Mouse (Mus musculus) neural tube, embryonic 13.5 days (tissue): ENCODE results near the gene Ddah2. TPM values are rescaled to one million over a fixed set of nuclear protein-coding genes. Genes with fewer than 3 reads are reported as not detected.
A peak's percentile ranks its signal among the peaks of the same experiment; 100 is the strongest.

ENCODE experiments used
- ATAC-seq: fragments of 200-750 bp; cut with Nextera tagmentation; 2 replicates; pipeline ENCODE4 v1.8.0; 2017; ENCODE audit warnings: low read depth, mild to moderate bottlenecking, moderate TSS enrichment, moderate library complexity
- H3K27ac ChIP-seq: fragments of 300-500 bp; sonication (generic); replicated peaks from 2 replicates; pipeline ENCODE4 v1.5.1; 2015; ENCODE audit warnings: moderate library complexity, mild to moderate bottlenecking, inconsistent platforms
- H3K27me3 ChIP-seq: fragments of 300-500 bp; sonication (generic); 2 replicates; pipeline ENCODE4 v1.6.1; 2015; ENCODE audit warnings: mild to moderate bottlenecking, inconsistent platforms
- H3K36me3 ChIP-seq: fragments of 300-500 bp; sonication (generic); 2 replicates; pipeline ENCODE4 v1.6.1; 2015; ENCODE audit warnings: mild to moderate bottlenecking, inconsistent platforms
- H3K4me1 ChIP-seq: fragments of 300-500 bp; sonication (generic); replicated peaks from 2 replicates; pipeline ENCODE4 v1.6.1; 2015; ENCODE audit warnings: inconsistent platforms
- H3K4me2 ChIP-seq: fragments of 300-500 bp; sonication (generic); 2 replicates; pipeline ENCODE4 v1.6.1; 2015; ENCODE audit warnings: inconsistent platforms, mild to moderate bottlenecking, moderate library complexity
- H3K4me3 ChIP-seq: fragments of 300-500 bp; sonication (generic); 2 replicates; pipeline ENCODE4 v1.5.1; 2015; ENCODE audit warnings: mild to moderate bottlenecking, inconsistent platforms
- H3K9ac ChIP-seq: fragments of 300-500 bp; sonication (generic); 2 replicates; pipeline ENCODE4 v1.6.1; 2015; ENCODE audit warnings: moderate library complexity, mild to moderate bottlenecking, inconsistent platforms
- H3K9me3 ChIP-seq: fragments of 300-500 bp; sonication (generic); 2 replicates; pipeline ENCODE4 v1.6.1; 2016; ENCODE audit warnings: inconsistent platforms
- WGBS: fragments of 180-500 bp; shearing (Covaris S2); methylation state at CpG from one replicate; pipeline ENCODE4 v1.1.7; 2015; 5-methylcytosine and 5-hydroxymethylcytosine counted together
- polyA plus RNA-seq: library from polyadenylated mRNA; unstranded; fragments of >200 nt; fragmentation: Nextera tagmentation; extraction: Ambion mirVana; gene quantifications from 2 replicates; pipeline ENCODE4 v1.2.1, GENCODE M21; 2015

The Ddah2 gene
- polyA plus RNA-seq, 1 experiment from 2014 or later: 431 TPM

DNA sequence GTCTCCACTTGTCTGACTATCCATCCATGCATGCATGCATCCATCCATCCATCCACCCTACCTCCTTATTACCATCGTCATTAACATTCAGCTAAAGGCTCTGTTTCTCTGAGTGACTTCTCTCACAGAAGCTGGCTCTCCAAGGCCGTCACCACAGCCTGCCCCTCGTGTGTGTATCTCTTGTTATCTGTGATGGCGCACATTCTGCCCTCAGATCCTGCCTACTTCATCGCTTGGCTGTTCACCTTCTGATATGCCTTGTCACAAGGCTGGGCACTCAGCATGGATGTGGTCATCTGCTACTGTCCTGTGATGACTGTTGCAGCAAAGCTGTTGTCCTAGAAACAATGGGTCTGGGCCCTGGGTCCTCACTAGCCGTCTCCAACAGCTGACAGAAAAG is 45.9 kb downstream of the Ddah2 start:
- Histone ChIP-seq H3K27ac (no peak overlapping the region), H3K9me3 (no peaks in the 10 kb centered on the region), H3K9ac (0 out of 2 replicates have a peak overlapping the region, but pooled peaks have one; percentile 22), H3K4me2 (no peak overlapping the region), H3K36me3 (peaks cover 48% of the 10 kb centered on the region), H3K4me1 (peaks cover 8% of the 10 kb centered on the region; the same call in 1 of the 2 replicates), H3K4me3 (no peak overlapping the region), H3K27me3 (no peaks in the 10 kb centered on the region)
- no peak for ATAC-seq
- WGBS: 77% methylated on average over 6 of the region's 6 CpGs

DNA sequence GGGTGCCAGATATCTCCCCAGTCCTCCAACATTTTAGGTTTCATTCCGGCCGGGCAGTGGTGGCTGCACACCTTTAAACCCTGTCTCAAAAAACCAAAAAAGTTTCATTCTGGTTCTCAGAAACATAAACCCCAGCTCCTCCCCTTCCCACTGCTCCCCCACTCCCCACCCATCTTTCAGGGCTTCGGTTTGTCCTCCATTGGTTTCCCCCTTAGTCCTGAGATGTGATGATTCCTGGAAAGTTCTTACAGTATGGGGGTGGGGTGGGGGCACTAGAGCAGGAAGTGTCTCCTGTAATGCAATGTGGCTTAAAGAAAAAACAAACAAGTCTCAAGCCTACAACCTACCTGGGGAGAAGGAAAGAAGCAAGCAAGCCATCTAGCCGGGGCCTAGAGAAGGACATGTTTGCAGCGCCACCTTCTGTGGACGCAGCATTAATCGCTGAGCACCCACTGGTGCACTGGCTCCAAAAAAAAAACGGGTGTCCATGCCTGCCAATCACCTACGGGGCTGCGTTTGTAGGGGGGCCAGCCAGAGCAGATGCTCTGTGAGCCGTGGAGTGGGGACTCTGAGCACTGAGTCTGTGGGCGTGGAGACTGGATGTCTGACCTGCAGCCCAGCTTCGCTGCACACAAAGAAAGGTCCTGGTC is 47.0 kb downstream of the Ddah2 start:
- no peak for ATAC-seq
- Histone ChIP-seq H3K4me1 (peaks cover 8% of the 10 kb centered on the region; the same call in 1 of the 2 replicates), H3K36me3 (peaks cover 36% of the 10 kb centered on the region), H3K4me3 (no peak overlapping the region), H3K9ac (peak overlapping the region; percentile 52; the same call in 1 of the 2 replicates), H3K27me3 (no peaks in the 10 kb centered on the region), H3K27ac (no peak overlapping the region), H3K4me2 (peak overlapping the region; percentile 35), H3K9me3 (no peaks in the 10 kb centered on the region)
- 31% methylated on average over 13 of the region's 13 CpGs for WGBS

DNA sequence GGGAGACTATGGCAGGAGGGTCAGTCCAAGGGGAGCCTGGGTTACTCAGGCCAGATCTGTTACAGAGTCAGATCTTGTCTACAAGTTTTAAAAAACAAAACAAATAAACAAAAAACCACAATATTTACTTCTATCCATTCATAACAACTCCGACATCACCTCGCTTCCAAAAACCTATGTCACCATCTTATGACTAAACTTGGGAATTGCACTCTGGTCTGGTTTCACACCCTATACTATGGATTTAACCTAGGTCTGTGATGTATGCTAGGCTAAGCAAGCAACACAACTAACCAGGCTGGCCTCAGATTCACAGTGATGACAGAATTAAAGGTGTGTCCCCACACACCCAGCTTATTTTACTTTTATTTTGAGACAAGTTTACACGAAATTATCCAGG is 47.7 kb downstream of the Ddah2 start:
- 75% methylated on average over 3 of the region's 3 CpGs for WGBS

DNA sequence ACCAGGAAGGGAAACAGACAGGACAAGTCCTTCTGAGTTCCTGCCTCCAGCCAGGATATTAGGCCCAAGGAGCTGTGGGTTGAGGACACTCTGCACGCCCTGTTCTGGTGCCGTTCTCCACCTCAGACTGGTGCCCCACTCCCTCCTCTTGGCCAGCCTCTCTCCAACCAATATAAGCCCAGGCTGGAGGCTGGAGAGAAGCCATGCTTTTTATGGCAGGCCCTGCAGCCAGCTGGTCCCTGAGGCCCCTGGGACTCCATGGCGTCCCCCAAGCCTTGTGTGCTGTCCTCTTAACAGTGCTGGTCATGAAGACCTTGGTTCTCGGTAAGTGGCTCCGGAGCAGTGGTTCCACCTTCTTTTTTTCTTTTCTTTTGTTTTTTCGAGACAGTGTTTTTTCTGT is 49.3 kb downstream of the Ddah2 start, which contains the start of gene Ly6g5c:
TSS of gene Ly6g5c (plus strand) at position 183 of the 400 bp plus-strand sequence.
- Histone ChIP-seq H3K27me3 (no peaks in the 10 kb centered on the region), H3K4me2 (no peak within 1 kb of the TSS), H3K36me3 (peaks cover 14% of the 10 kb centered on the region), H3K9me3 (no peaks in the 10 kb centered on the region), H3K9ac (no peak within 1 kb of the TSS), H3K4me3 (no peak within 1 kb of the TSS), H3K4me1 (peaks cover 8% of the 10 kb centered on the region; the same call in 1 of the 2 replicates), H3K27ac (no peak within 1 kb of the TSS)
- ATAC-seq: no peak
- 78% methylated on average over 6 of the region's 6 CpGs for WGBS

More for the DNA sequence above, 47.7 kb downstream of the Ddah2 start:
- Histone ChIP-seq H3K4me3 (no peak overlapping the region), H3K9me3 (no peaks in the 10 kb centered on the region), H3K4me1 (peaks cover 8% of the 10 kb centered on the region; the same call in 1 of the 2 replicates), H3K9ac (no peak overlapping the region), H3K36me3 (peaks cover 30% of the 10 kb centered on the region), H3K4me2 (no peak overlapping the region), H3K27me3 (no peaks in the 10 kb centered on the region), H3K27ac (no peak overlapping the region)
- ATAC-seq: no peak

Other genes with a start within 250 kb of the Ddah2 start
- 31.6 and 34.2 TPM in 2 replicates for gene Stk19, start 222.1 kb upstream of the Ddah2 start, polyA plus RNA-seq
- gene Dxo, start 222.0 kb upstream of the Ddah2 start, polyA plus RNA-seq: 63.0 and 63.2 TPM in 2 replicates
- gene Skiv2l, start 208.8 kb upstream of the Ddah2 start, polyA plus RNA-seq: 49.7 and 57.1 TPM in 2 replicates
- 81.6 and 90.5 TPM in 2 replicates for gene Nelfe, start 208.6 kb upstream of the Ddah2 start, polyA plus RNA-seq
- 1.8 and 2.9 TPM in 2 replicates for gene Cfb, start 196.5 kb upstream of the Ddah2 start, polyA plus RNA-seq
- 9.5 and 10.4 TPM in 2 replicates for gene Zbtb12, start 179.6 kb upstream of the Ddah2 start, polyA plus RNA-seq
- gene Gm20547, start 177.0 kb upstream of the Ddah2 start, polyA plus RNA-seq: not detected in 2 replicates
- gene C2, start 160.8 kb upstream of the Ddah2 start, polyA plus RNA-seq: 0.99 and 2.1 TPM in 2 replicates
- 86.8 and 88.7 TPM in 2 replicates for gene Ehmt2, start 160.6 kb upstream of the Ddah2 start, polyA plus RNA-seq
- not detected in 2 replicates for gene Slc44a4, start 144.6 kb upstream of the Ddah2 start, polyA plus RNA-seq
- 30.2 and 30.6 TPM in 2 replicates for gene Neu1, start 127.8 kb upstream of the Ddah2 start, polyA plus RNA-seq
- 0.38 and 0.47 TPM in 2 replicates for gene Hspa1b, start 99.8 kb upstream of the Ddah2 start, polyA plus RNA-seq
- not detected in 2 replicates for gene Gm20481, start 89.1 kb upstream of the Ddah2 start, polyA plus RNA-seq
- 6.0 and 6.3 TPM in 2 replicates for gene Hspa1a, start 86.9 kb upstream of the Ddah2 start, polyA plus RNA-seq
- 1.5 and 2.2 TPM in 2 replicates for gene Hspa1l, start 86.3 kb upstream of the Ddah2 start, polyA plus RNA-seq
- gene Lsm2, start 77.2 kb upstream of the Ddah2 start, polyA plus RNA-seq: 99.4 and 99.8 TPM in 2 replicates
- 57.9 and 58.2 TPM in 2 replicates for gene Vars, start 58.0 kb upstream of the Ddah2 start, polyA plus RNA-seq
- gene Vwa7, start 42.5 kb upstream of the Ddah2 start, polyA plus RNA-seq: 0.17 and 0.18 TPM in 2 replicates
- 2.5 and 2.6 TPM in 2 replicates for gene Sapcd1, start 31.0 kb upstream of the Ddah2 start, polyA plus RNA-seq
- gene Msh5, start 12.3 kb upstream of the Ddah2 start, polyA plus RNA-seq: 2.8 and 3.1 TPM in 2 replicates
- 132 and 145 TPM in 2 replicates for gene Clic1, start 9.1 kb upstream of the Ddah2 start, polyA plus RNA-seq
- 0.54 TPM in 1 of 2 replicates, not detected in the other for gene Ly6g6c, start 6.4 kb downstream of the Ddah2 start, polyA plus RNA-seq
- gene Mpig6b, start 7.1 kb downstream of the Ddah2 start, polyA plus RNA-seq: 0.28 and 0.38 TPM in 2 replicates
- 0.46 and 0.55 TPM in 2 replicates for gene Ly6g6e, start 17.9 kb downstream of the Ddah2 start, polyA plus RNA-seq
- 0.95 and 1.8 TPM in 2 replicates for gene Ly6g6d, start 19.0 kb downstream of the Ddah2 start, polyA plus RNA-seq
- gene Ly6g6f, start 26.6 kb downstream of the Ddah2 start, polyA plus RNA-seq: 0.44 and 0.68 TPM in 2 replicates
- gene Abhd16a, start 30.2 kb downstream of the Ddah2 start, polyA plus RNA-seq: 98.2 and 104 TPM in 2 replicates
- gene Ly6g5c, start 49.2 kb downstream of the Ddah2 start, polyA plus RNA-seq: not detected in 2 replicates
- 1.4 and 1.7 TPM in 2 replicates for gene Ly6g5b, start 56.4 kb downstream of the Ddah2 start, polyA plus RNA-seq
- gene Gpank1, start 62.4 kb downstream of the Ddah2 start, polyA plus RNA-seq: 20.9 and 25.5 TPM in 2 replicates
- 333 and 339 TPM in 2 replicates for gene Csnk2b, start 63.0 kb downstream of the Ddah2 start, polyA plus RNA-seq
- gene D17H6S53E, start 67.3 kb downstream of the Ddah2 start, polyA plus RNA-seq: 8.9 and 10.6 TPM in 2 replicates
- 0.61 and 0.77 TPM in 2 replicates for gene Apom, start 73.0 kb downstream of the Ddah2 start, polyA plus RNA-seq
- 67.1 and 75.0 TPM in 2 replicates for gene Bag6, start 76.1 kb downstream of the Ddah2 start, polyA plus RNA-seq
- 178 and 185 TPM in 2 replicates for gene Prrc2a, start 105.9 kb downstream of the Ddah2 start, polyA plus RNA-seq
- gene Aif1, start 117.0 kb downstream of the Ddah2 start, polyA plus RNA-seq: 11.4 and 12.7 TPM in 2 replicates
- 7.8 and 8.9 TPM in 2 replicates for gene Lst1, start 129.4 kb downstream of the Ddah2 start, polyA plus RNA-seq
- 0.22 and 0.58 TPM in 2 replicates for gene Ltb, start 135.4 kb downstream of the Ddah2 start, polyA plus RNA-seq
- gene Tnf, start 143.0 kb downstream of the Ddah2 start, polyA plus RNA-seq: 0.13 TPM in 1 of 2 replicates, not detected in the other
- 0.42 TPM in 1 of 2 replicates, not detected in the other for gene Lta, start 146.3 kb downstream of the Ddah2 start, polyA plus RNA-seq
- 0.56 TPM in 1 of 2 replicates, not detected in the other for gene Gm16181, start 161.8 kb downstream of the Ddah2 start, polyA plus RNA-seq
- gene Atp6v1g2, start 174.6 kb downstream of the Ddah2 start, polyA plus RNA-seq: 58.9 and 66.1 TPM in 2 replicates
- 9.5 and 10.8 TPM in 2 replicates for gene Nfkbil1, start 176.8 kb downstream of the Ddah2 start, polyA plus RNA-seq
- 385 and 402 TPM in 2 replicates for gene Ddx39b, start 182.7 kb downstream of the Ddah2 start, polyA plus RNA-seq
- 70.5 and 79.1 TPM in 2 replicates for gene H2-D1, start 203.7 kb downstream of the Ddah2 start, polyA plus RNA-seq